Mouse (Mus musculus) gastrocnemius, postnatal 10 days (tissue): ENCODE measurements around the gene Teddm1b. TPM values are rescaled to one million over a fixed set of nuclear protein-coding genes. Genes with fewer than 3 reads are reported as not detected.
"Not testable (repeated sequence)": the region's sequence is repeated elsewhere in the genome, so short reads cannot be mapped to it uniquely, and the experiment has no call there.

ENCODE experiments used
- DNase-seq: peaks from one replicate; pipeline ENCODE4 v3.0.0; 2021; ENCODE audit warnings: mixed read lengths
- long read RNA-seq, 2 experiments: library from polyadenylated mRNA; stranded (forward); transcript quantifications; one replicate each; pipeline ENCODE4 v2.0.0; 2021
- total RNA-seq, 2 experiments: library from RNA; stranded (reverse); gene quantifications; 2 replicates each; pipeline ENCODE4 v1.2.3; 2021

Gene Teddm1b
- not detected for total RNA-seq
- long read RNA-seq, experiment 1: 0 reads
- long read RNA-seq, experiment 2: 0 reads

GRCm38 (mm10) chr1:153874045-153874444 is at the start of gene Teddm1b:
TSS of gene Teddm1b (plus strand) at chr1:153874345.
- no peak for DNase-seq

- DNase-seq: no peak
Measured at GRCm38 (mm10) chr1:153830746-153831145, 43.4 kb upstream of the Teddm1b start.

- DNase-seq: no peak
Measured at GRCm38 (mm10) chr1:153836036-153836435, 38.1 kb upstream of the Teddm1b start.

GRCm38 (mm10) chr1:153842121-153842740 is 31.9 kb upstream of the Teddm1b start:
- no peak for DNase-seq

GRCm38 (mm10) chr1:153844042-153844441 is 30.1 kb upstream of the Teddm1b start, which contains the start of gene Rgsl1:
TSS of gene Rgsl1 (minus strand) at chr1:153844142.
- DNase-seq: no peak

- no peak for DNase-seq
Measured at GRCm38 (mm10) chr1:153846420-153846819, 27.7 kb upstream of the Teddm1b start.

DNA sequence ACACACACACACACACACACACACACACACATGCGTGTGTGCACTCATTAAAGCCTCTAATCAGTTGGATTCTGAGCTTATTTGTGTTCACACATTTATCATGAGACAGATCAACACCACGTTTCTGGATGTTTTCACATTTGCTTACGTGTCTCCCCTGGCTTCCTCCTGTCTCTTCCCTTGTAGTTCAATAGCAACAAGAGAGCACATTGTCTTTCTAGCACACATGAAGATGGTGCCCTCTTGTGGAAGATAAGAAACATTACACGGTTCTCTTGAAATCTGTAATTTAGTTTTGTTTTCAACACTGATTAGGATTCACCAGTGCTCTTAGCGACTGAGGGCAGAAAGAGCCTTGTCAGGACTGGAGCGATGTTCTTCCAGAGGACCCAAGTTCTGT is 27.3 kb upstream of the Teddm1b start:
- no peak for DNase-seq

GRCm38 (mm10) chr1:153852696-153853095 is 21.4 kb upstream of the Teddm1b start:
- not testable (repeated sequence) for DNase-seq

DNA sequence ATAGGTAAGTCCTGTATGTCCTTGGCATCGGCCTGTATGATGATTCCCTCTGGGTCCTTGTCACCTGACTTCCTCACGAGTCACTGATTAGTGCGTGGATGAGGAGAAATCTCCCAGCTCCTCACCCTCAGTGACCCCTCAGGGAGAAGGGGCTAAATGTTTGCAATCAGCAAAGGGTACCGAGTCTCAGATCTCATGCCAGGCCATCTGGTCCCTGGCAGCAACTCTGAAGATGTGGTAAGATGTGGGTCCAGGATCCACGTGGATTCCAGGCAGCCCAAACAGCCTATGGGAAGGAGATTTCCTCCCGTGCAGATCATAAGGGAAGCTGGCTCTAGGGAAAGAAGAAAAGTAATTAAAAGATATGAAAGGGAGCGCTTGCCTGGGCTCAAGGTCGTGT is 18.2 kb upstream of the Teddm1b start:
- no peak for DNase-seq

GRCm38 (mm10) chr1:153880391-153880790 is 6.2 kb downstream of the Teddm1b start:
- not testable (repeated sequence) for DNase-seq

- no peak for DNase-seq
Measured at GRCm38 (mm10) chr1:153886024-153886633, 12.0 kb downstream of the Teddm1b start.

- no peak for DNase-seq
Measured at GRCm38 (mm10) chr1:153890121-153890520, 16.0 kb downstream of the Teddm1b start.

- DNase-seq: no peak
Measured at GRCm38 (mm10) chr1:153891442-153891841, 17.3 kb downstream of the Teddm1b start, which contains the start of gene Teddm1a. TSS of gene Teddm1a (plus strand) at chr1:153891742.

GRCm38 (mm10) chr1:153893746-153894145 is 19.6 kb downstream of the Teddm1b start:
- no peak for DNase-seq

GRCm38 (mm10) chr1:153894201-153894893 is 20.2 kb downstream of the Teddm1b start:
- no peak for DNase-seq

- DNase-seq: peak; percentile 59
Measured at GRCm38 (mm10) chr1:153894979-153895378, 20.8 kb downstream of the Teddm1b start.

DNA sequence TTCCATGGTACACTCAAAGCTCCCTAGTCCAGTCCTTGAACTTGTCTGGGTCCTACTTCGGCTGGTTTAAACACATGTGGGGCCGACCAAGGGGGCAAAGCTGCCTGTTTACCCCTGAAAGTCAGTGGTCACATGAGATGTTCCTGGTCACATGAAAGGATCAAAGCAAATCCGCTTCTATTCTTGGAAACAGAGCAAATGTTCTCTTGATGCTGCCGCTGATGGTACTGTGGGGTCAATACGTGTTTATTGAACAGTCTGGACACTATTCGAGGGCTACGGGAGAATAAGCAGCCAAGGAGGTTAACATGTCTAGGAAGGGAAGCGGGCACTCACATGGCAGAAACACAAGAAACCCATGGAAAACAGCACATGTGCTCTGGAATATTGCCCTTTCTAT is 23.1 kb downstream of the Teddm1b start:
- DNase-seq: no peak

GRCm38 (mm10) chr1:153898989-153899730 is 25.0 kb downstream of the Teddm1b start:
- no peak for DNase-seq

DNA sequence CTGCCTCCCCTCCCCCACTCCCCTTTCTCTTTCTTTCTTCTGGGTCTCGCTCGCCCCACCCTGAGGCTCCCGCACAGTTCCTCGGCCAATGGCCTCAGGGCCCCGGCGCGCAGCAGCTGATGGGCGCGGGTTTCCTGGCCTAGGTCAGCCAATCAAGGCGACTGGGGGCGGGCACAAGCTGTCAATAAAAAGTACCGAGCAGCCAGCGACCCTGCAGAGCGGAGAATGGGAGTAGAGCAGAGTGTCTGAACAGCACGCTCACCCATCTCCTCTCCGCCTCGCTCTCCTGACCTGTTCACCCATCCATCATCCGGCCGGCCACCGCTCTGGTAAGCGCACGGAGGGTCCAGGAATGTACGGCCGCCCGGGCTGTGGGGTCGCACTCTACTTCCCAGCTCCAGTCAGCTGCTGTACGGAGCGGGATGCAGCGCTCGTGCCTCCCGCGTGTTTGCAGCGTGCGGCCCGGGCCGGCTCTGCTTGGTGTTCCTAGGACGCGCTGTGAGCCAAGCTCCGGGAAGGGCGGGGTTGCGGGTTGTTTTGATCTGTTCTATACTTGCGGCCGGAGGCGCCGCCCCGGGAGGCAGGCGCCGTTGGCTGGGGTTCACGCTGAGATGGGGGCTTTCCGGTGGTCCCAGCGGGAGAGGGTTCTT is 25.7 kb downstream of the Teddm1b start, which contains the start of the genes Glul and Teddm2:
Gene Glul, plus strand, starts transcription at position 214 of the 650 bp plus-strand sequence.
Gene Teddm2, minus strand, starts transcription at position 498 of the 650 bp plus-strand sequence.
- peak; percentile 90 for DNase-seq

GRCm38 (mm10) chr1:153900381-153900780 is 26.2 kb downstream of the Teddm1b start:
- peak; percentile 53 for DNase-seq

DNA sequence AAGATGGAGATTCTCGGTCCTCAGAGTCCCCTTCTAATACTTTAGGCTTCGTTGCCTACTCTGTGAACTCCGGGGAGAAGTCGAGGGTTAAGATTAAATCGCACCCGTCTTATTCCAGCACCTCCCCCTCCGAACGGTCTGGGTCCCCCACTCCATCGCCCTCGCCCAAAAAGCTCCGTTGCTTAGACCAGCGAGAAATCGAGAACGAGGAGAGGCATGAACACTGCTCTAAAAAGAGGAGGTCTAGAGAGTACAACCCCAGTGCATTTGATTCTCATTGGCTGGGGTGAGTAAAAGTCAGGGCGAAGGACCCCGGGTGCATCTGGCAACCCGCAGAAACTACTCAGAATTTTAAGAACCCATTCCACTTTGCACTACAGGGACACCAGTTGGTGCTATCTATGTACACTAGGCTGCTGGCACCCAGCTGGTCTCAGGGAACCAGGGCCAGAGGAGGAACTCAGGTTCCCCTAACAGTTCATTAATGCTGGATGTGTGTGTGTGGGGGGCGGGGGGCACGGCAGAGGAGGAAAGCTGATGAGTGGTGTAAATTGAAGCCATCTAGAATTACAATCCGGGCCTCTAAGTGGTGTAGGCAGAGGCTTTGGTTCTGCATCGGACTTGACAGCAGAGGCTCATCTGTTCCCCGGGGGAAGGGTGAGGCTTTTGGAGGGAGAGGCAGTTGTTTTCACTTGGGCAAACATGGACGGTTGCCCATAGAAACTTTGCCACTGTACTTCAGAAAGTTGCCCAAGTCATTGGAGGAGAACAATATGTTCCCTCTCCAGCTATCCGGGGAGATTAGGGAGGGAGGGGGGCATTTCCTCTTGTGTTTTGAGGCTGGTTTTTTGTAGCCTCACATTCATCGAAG is 26.9 kb downstream of the Teddm1b start:
- DNase-seq: peak; percentile 42
